Comparison of ENCODE assay signal across 9 mouse cellular contexts in the genomic region with DNA sequence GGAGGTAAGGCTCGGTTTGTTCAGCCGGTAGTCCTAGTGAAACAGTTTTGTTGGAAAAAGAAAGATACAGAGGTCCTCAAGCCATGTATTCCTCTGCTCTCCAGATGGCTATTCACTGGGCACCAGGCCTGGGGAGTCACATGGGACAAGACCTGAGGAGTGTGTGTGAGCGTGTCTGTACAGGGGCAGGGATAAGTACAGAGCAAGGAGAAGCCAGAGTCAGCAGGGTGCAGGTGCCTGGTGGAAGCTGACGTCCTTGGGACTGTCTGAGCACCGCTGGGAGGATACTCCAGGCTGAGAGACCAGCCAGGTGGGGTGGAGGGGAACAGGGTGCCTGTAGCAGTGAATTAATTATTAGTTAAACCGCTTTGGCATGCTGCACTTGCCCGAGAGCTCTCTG. TPM values are rescaled to one million over a fixed set of nuclear protein-coding genes. Genes with fewer than 3 reads are reported as not detected.
DNase-seq lines count a peak whose midpoint lies in the region; ATAC-seq and TF ChIP-seq lines count a peak whose summit lies in the region.
"Had no signal": no experiment of that assay in that cellular context is flagged by ENCODE, and none has a peak within 500 bp of the region (broad histone marks: within the 10 kb centered on the region; RNA-seq: fewer than 3 reads in every experiment).

No protein-coding gene starts in this region.

- H3K9me3 ChIP-seq in intestine, embryonic 15.5 days = no peaks in the 10 kb centered on the region
- H3K9me3 ChIP-seq in intestine, postnatal 0 days (ENCODE audit: control insufficient read depth) = no peaks in the 10 kb centered on the region
- H3K9me3 ChIP-seq in midbrain, embryonic 14.5 days (ENCODE audit: control insufficient read depth, low read length) = no peaks in the 10 kb centered on the region

- 0 out of 2 replicates have a peak, but pooled peaks have one; percentile 27 for ATAC-seq in intestine, embryonic 15.5 days
- no peak for ATAC-seq in intestine, postnatal 0 days
- ATAC-seq in midbrain, embryonic 14.5 days (ENCODE audit: low FRiP score, low TSS enrichment) = no peak

- H3K4me3 ChIP-seq in intestine, embryonic 15.5 days (replicated peaks) = no peak overlapping the region
- no peak overlapping the region for H3K4me3 ChIP-seq in intestine, postnatal 0 days (ENCODE audit: low read depth, low read length)
- H3K4me3 ChIP-seq in midbrain, embryonic 14.5 days (replicated peaks; ENCODE audit: low read depth, low read length) = no peak overlapping the region

- no peak overlapping the region for H3K27ac ChIP-seq in intestine, embryonic 15.5 days
- no peak overlapping the region for H3K27ac ChIP-seq in intestine, postnatal 0 days (ENCODE audit: low read depth, low read length)
- H3K27ac ChIP-seq in midbrain, embryonic 14.5 days (replicated peaks; ENCODE audit: low read depth, low read length) = peak overlapping the region; percentile 49
- H3K27ac ChIP-seq: liver, embryonic 14.5 days had no signal

- H3K9ac ChIP-seq in intestine, embryonic 15.5 days = no peak overlapping the region
- no peak overlapping the region for H3K9ac ChIP-seq in intestine, postnatal 0 days (ENCODE audit: low read depth, low read length)
- no peak overlapping the region for H3K9ac ChIP-seq in midbrain, embryonic 14.5 days (replicated peaks; ENCODE audit: low read length)
- H3K9ac ChIP-seq: liver, embryonic 14.5 days had no signal

- H3K36me3 ChIP-seq in intestine, embryonic 15.5 days = no peaks in the 10 kb centered on the region
- H3K36me3 ChIP-seq in intestine, postnatal 0 days (ENCODE audit: control insufficient read depth, insufficient read depth) = no peaks in the 10 kb centered on the region
- H3K36me3 ChIP-seq in midbrain, embryonic 14.5 days (ENCODE audit: control insufficient read depth, insufficient read depth, low read length) = no peaks in the 10 kb centered on the region

- peak; percentile 56 to 69 for DNase-seq in cerebellum, postnatal 14 days
- DNase-seq in kidney, adult 18-20 months = peak; percentile 75
- DNase-seq in midbrain, embryonic 14.5 days = no peak
- no peak for DNase-seq in ovary, postnatal 36 days (ENCODE audit: low spot score)
- no peak for DNase-seq in c-Kit-positive CD71-positive TER-119-positive erythroid progenitor cells, embryonic 14.5 days (ENCODE audit: low spot score)
- DNase-seq in ovary, adult 18-20 months (ENCODE audit: low spot score) = no peak

- peaks cover 4% of the 10 kb centered on the region; the same call in 1 of the 2 replicates for H3K4me1 ChIP-seq in intestine, embryonic 15.5 days (replicated peaks)
- no peaks in the 10 kb centered on the region for H3K4me1 ChIP-seq in intestine, postnatal 0 days (replicated peaks; ENCODE audit: control insufficient read depth, insufficient read depth, low read length)
- no peaks in the 10 kb centered on the region for H3K4me1 ChIP-seq in midbrain, embryonic 14.5 days (ENCODE audit: control insufficient read depth, insufficient read depth, low read length)

- H3K4me2 ChIP-seq in intestine, embryonic 15.5 days (replicated peaks) = no peak overlapping the region
- no peak overlapping the region for H3K4me2 ChIP-seq in intestine, postnatal 0 days (replicated peaks; ENCODE audit: low read depth)
- H3K4me2 ChIP-seq in midbrain, embryonic 14.5 days (ENCODE audit: low read length) = no peak overlapping the region

- TF ChIP-seq CTCF in intestine, postnatal 0 days (IDR thresholded peaks at IDR 0.05; ENCODE audit: low read depth) = no peak

- H3K27me3 ChIP-seq in intestine, embryonic 15.5 days (replicated peaks) = no peaks in the 10 kb centered on the region
- H3K27me3 ChIP-seq in intestine, postnatal 0 days (replicated peaks; ENCODE audit: control insufficient read depth, insufficient read depth, low read length) = no peaks in the 10 kb centered on the region
- H3K27me3 ChIP-seq in midbrain, embryonic 14.5 days (ENCODE audit: control insufficient read depth, insufficient read depth, low read length) = no peaks in the 10 kb centered on the region

- WGBS in intestine, embryonic 15.5 days = 78% methylated on average over 7 of the region's 7 CpGs
- 77% methylated on average over 7 of the region's 7 CpGs for WGBS in intestine, postnatal 0 days
- WGBS in midbrain, embryonic 14.5 days = 82% methylated on average over 7 of the region's 7 CpGs

RNA-seq across cellular contexts. Expression of a gene that starts 10.7 kb away (rescaled TPM):
- 80.8 and 85.4 TPM in 2 replicates for polyA plus RNA-seq in intestine, embryonic 15.5 days (2015; fragmentation: Nextera tagmentation; extraction: Ambion mirVana)
- polyA plus RNA-seq in intestine, postnatal 0 days (2015; fragmentation: Nextera tagmentation; extraction: Ambion mirVana) = 31.3 and 37.2 TPM in 2 replicates
- 48.2 and 59.9 TPM in 2 replicates for polyA plus RNA-seq in midbrain, embryonic 14.5 days (2014; fragmentation: Nextera tagmentation; extraction: Ambion mirVana)

RNA-seq across cellular contexts. Expression of a gene that starts 13.6 kb away (rescaled TPM):
- 11.6 and 12.4 TPM in 2 replicates for polyA plus RNA-seq in intestine, embryonic 15.5 days (2015; fragmentation: Nextera tagmentation; extraction: Ambion mirVana)
- 8.1 and 8.2 TPM in 2 replicates for polyA plus RNA-seq in intestine, postnatal 0 days (2015; fragmentation: Nextera tagmentation; extraction: Ambion mirVana)
- 24.2 and 34.7 TPM in 2 replicates for polyA plus RNA-seq in midbrain, embryonic 14.5 days (2014; fragmentation: Nextera tagmentation; extraction: Ambion mirVana)

Comparison
In these comparisons a context has a peak if more than half of its experiments do, and no peak if none do; other contexts are left out.
1. DNase-seq: peak in cerebellum, postnatal 14 days (2 of 2) and kidney, adult 18-20 months (single experiment); none in midbrain, embryonic 14.5 days (single experiment), ovary, postnatal 36 days (single experiment), c-Kit-positive CD71-positive TER-119-positive erythroid progenitor cells, embryonic 14.5 days (single experiment) and ovary, adult 18-20 months (single experiment).